Mouse (Mus musculus) myocyte (in vitro differentiated cells): ENCODE results near the gene Tspo.

Source experiments
- CEBPB ChIP-seq: IDR thresholded peaks from 2 replicates; pipeline ENCODE4 v1.6.1; 2011; ENCODE audit warnings: mild to moderate bottlenecking, moderate library complexity; ENCODE audit not compliant: poor library complexity, insufficient read depth, severe bottlenecking
- MAX ChIP-seq: IDR thresholded peaks from one replicate; pipeline ENCODE4 v1.6.1; 2011; ENCODE audit warnings: low read depth, mild to moderate bottlenecking, control low read depth
- MYOD1 ChIP-seq, 3 experiments: IDR thresholded peaks; one replicate each; pipeline ENCODE4 v1.6.1; 2011; ENCODE audit warnings: control low read depth in 2 of 3, low read depth in 2 of 3, mild to moderate bottlenecking in 2 of 3, moderate library complexity in 1 of 3; ENCODE audit not compliant: insufficient read length in 2 of 3, control insufficient read depth in 1 of 3
- POLR2A ChIP-seq: IDR thresholded peaks from one replicate; pipeline ENCODE4 v1.6.1; 2011; ENCODE audit warnings: low read depth, mild to moderate bottlenecking, control low read depth, moderate library complexity; ENCODE audit not compliant: insufficient read length
- POLR2AphosphoS2 ChIP-seq: IDR thresholded peaks from one replicate; pipeline ENCODE4 v1.6.1; 2011; ENCODE audit warnings: low read depth, control low read depth; ENCODE audit not compliant: insufficient read length
- REST ChIP-seq: IDR thresholded peaks from one replicate; pipeline ENCODE4 v1.6.1; 2011; ENCODE audit warnings: mild to moderate bottlenecking, control low read depth, moderate library complexity; ENCODE audit not compliant: insufficient read depth, insufficient read length
- USF1 ChIP-seq: IDR thresholded peaks from one replicate; pipeline ENCODE4 v1.6.1; 2011; ENCODE audit warnings: low read depth, mild to moderate bottlenecking, control low read depth, moderate library complexity

DNA sequence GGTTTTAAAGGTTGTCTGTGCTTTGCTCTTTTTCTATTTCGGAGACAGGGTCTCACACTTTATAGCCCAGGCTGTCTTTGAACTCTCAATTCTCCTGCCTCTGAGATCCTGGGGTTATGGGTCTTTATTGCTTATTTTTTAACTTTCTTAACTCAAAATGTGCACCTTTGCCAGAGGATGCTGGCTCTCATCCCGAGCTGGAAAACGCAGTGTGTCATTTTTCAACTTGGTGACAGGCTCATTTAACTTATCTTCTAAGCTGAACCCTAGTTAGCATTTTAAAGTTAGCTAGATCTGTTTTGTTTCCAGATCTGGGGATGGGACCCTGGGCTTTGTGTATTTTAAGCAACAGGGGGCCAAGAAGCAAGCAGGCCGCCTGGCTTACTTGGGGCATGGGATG is 34.5 kb upstream of the Tspo start:
- TF ChIP-seq REST (no peak), USF1 (no peak), POLR2A (no peak), POLR2AphosphoS2 (no peak), MAX (no peak), MYOD1 (IDR thresholded peaks at IDR 0.05; ENCODE audit: control insufficient read depth in 1 of 3, insufficient read length in 2 of 3, low read depth in 2 of 3) (no peak), CEBPB (no peak)
